Mouse (Mus musculus) macrophage (primary cell): ENCODE results near the gene Hist1h2bf. TPM values are rescaled to one million over a fixed set of nuclear protein-coding genes. Genes with fewer than 3 reads are reported as not detected.
A peak's percentile ranks its signal among the peaks of the same experiment; 100 is the strongest.
"Not testable (repeated sequence)": the region's sequence is repeated elsewhere in the genome, so short reads cannot be mapped to it uniquely, and the experiment has no call there.

Experiments used
- H3K27ac ChIP-seq: fragments of 350-480 bp; formaldehyde crosslinking; 2 replicates; pipeline ENCODE4 v1.9.0; 2021
- H3K36me3 ChIP-seq: fragments of 350-480 bp; formaldehyde crosslinking; 2 replicates; pipeline ENCODE4 v1.9.0; 2021; ENCODE audit errors: inconsistent target
- H3K4me3 ChIP-seq: fragments of 350-480 bp; formaldehyde crosslinking; 2 replicates; pipeline ENCODE4 v1.9.0; 2021; ENCODE audit errors: inconsistent target
- H3K79me2 ChIP-seq: fragments of 350-480 bp; formaldehyde crosslinking; 2 replicates; pipeline ENCODE4 v1.9.0; 2021; ENCODE audit errors: inconsistent target
- WGBS: methylation state at CpG from one replicate; pipeline ENCODE4 v1.1.7; 2026; ENCODE audit warnings: inconsistent platforms; ENCODE audit not compliant: missing documents; 5-methylcytosine and 5-hydroxymethylcytosine counted together
- polyA plus RNA-seq: library from polyadenylated mRNA; stranded (reverse); fragments of 250-400 nt; gene quantifications from 3 replicates; pipeline ENCODE4 v1.2.4, GENCODE M21; 2018; ENCODE audit warnings: inconsistent platforms

The Hist1h2bf gene
- polyA plus RNA-seq, 1 experiment from 2014 or later: not detected

- 48% methylated on average over 7 of the region's 8 CpGs for WGBS
- Histone ChIP-seq H3K79me2 (no peaks in the 10 kb centered on the region), H3K36me3 (no peaks in the 10 kb centered on the region), H3K4me3 (no peak overlapping the region; the same call in 1 of the 2 replicates), H3K27ac (peak overlapping the region; percentile 75)
These were observed 21.8 kb downstream of the Hist1h2bf start for GRCm38 (mm10) chr13:23551931-23552914.

GRCm38 (mm10) chr13:23551146-23551834 is 22.7 kb downstream of the Hist1h2bf start, which contains the start of gene Hist1h4f:
Gene Hist1h4f, minus strand, starts transcription at chr13:23551648.
- H3K27ac ChIP-seq: peak within 1 kb of the TSS; percentile 75
- H3K4me3 ChIP-seq: peak within 1 kb of the TSS; percentile 13; the same call in 1 of the 2 replicates
- WGBS: under 1% methylated on average over 33 of the region's 47 CpGs
- not testable (repeated sequence) for H3K79me2 ChIP-seq, H3K36me3 ChIP-seq

DNA sequence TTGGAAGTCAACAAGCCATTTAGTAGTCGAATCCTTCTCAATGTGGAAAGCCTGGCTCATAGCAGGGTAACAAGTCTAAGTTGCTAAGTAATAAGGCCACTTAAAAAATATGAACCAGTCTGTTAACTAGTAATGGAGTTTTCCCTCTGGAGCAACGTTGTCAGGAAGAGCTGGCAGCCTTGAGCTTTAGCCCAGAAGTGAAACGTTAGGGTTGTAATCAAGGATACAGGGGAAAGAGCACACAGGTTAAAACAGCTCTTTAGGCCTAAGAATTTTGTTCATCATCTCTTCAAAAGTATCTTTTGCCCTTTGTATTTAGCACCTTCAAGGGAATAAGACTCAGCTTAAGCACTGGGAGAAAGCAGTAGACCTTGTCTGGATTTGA is 23.2 kb downstream of the Hist1h2bf start:
- peak overlapping the region; percentile 13; the same call in 1 of the 2 replicates for H3K4me3 ChIP-seq
- H3K36me3 ChIP-seq: no peaks in the 10 kb centered on the region
- 12% methylated on average over 3 of the region's 3 CpGs for WGBS
- peak overlapping the region; percentile 53 for H3K27ac ChIP-seq
- no peaks in the 10 kb centered on the region for H3K79me2 ChIP-seq

DNA sequence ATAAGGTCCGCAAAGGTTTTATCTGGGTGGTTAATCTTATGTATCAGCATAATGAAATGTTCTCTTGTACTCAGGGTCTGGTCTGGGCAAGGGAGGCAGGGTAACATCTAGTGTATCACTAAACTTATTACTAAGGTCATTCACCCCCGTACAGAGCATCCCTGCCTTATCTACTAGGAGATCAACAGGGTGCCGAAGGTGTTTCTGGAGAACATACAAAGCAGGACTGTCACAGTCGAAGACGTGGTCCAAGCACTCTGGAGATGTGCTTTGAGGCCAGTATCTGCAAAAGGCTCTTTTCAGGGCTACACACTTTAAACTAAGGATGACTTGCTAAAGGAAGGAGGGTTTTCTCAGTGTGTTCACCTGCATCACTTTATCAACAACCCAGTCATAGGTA is 27.3 kb downstream of the Hist1h2bf start:
- Histone ChIP-seq H3K4me3 (no peak overlapping the region), H3K36me3 (no peaks in the 10 kb centered on the region), H3K79me2 (no peaks in the 10 kb centered on the region), H3K27ac (no peak overlapping the region)
- 86% methylated on average over 5 of the region's 5 CpGs for WGBS

DNA sequence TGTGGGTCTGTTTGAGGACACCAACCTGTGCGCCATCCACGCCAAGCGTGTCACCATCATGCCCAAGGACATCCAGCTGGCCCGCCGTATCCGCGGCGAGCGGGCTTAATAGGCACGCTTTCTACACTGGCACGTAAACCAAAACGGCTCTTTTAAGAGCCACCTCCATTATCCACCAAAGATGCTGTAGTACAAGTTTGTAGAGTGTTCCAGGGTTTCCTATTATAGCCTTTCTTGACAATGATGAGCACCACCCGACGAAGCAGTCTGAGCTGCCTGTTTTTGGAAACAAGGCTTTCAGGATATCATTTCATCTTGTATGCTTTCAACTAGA is 29.2 kb downstream of the Hist1h2bf start:
- not testable (repeated sequence) for H3K36me3 ChIP-seq, H3K4me3 ChIP-seq, H3K79me2 ChIP-seq, H3K27ac ChIP-seq
- WGBS: 0% methylated on average over 3 of the region's 14 CpGs

GRCm38 (mm10) chr13:23543965-23544786 is 29.8 kb downstream of the Hist1h2bf start, which contains the start of gene Hist1h3f:
Gene Hist1h3f, plus strand, starts transcription at chr13:23544052.
- Histone ChIP-seq H3K4me3 (peak within 1 kb of the TSS; percentile 43), H3K36me3 (no peaks in the 10 kb centered on the region), H3K27ac (peak within 1 kb of the TSS; percentile 84), H3K79me2 (no peaks in the 10 kb centered on the region)
- 0% methylated on average over 15 of the region's 45 CpGs for WGBS

GRCm38 (mm10) chr13:23542999-23543607 is 30.9 kb downstream of the Hist1h2bf start, which contains the start of gene Hist1h2bh:
Gene Hist1h2bh, minus strand, starts transcription at chr13:23543392.
- not testable (repeated sequence) for H3K36me3 ChIP-seq, H3K79me2 ChIP-seq
- peak within 1 kb of the TSS; percentile 43 for H3K4me3 ChIP-seq
- peak within 1 kb of the TSS; percentile 84 for H3K27ac ChIP-seq
- 2% methylated on average over 18 of the region's 42 CpGs for WGBS

DNA sequence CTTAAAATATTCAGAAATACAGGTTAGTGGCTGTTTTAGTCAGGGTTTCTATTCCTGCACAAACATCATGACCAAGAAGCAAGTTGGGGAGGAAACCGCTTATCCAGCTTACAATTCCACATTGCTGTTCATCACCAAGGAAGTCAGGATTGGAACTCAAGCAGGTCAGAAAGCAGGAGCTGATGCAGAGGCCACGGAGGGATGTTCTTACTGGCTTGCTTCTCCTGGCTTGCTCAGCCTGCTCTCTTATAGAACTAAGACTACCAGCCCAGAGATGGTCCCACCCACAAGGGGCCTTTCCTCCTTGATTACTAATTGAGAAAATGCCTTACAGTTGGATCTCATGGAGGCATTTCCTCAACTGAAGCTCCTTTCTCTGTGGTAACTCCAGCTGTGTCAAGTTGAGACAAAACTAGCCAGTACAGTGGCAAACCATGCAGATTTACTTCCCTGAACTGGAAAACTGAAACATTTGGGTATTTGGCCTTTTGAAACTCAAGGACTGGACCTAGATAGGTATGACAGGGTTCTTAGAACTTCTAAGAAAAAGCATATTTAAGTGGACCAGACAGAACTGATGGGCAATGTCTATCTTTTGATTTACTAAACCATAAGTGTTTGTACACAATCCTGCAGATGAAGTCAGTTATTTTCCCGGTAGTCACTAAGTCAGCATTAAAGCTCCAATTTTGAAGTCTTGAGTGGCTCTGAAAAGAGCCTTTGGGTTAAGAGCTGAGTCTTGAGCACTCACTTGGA is 31.6 kb downstream of the Hist1h2bf start:
- H3K79me2 ChIP-seq, H3K36me3 ChIP-seq: not testable (repeated sequence)
- H3K4me3 ChIP-seq: peak overlapping the region; percentile 43
- H3K27ac ChIP-seq: peak overlapping the region; percentile 84
- 0% methylated on average over 2 of the region's 3 CpGs for WGBS

DNA sequence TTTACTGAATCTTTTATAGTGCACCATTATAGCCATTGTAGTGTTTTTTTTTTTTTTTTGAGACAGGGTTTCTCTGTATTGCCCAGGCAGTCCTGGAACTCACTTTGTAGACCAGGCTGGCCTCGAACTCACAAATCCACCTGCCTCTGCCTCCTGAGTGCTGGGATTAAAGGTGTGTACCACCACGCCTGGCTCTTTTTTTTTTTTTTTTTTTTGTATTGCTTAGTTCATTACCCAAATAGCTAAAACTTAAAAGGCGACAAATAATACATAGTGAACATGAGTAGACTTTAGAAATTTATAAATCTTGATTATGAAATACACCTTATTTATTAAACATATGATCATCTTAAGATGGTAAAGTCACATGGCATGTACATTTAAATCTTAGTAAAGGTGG is 32.5 kb downstream of the Hist1h2bf start:
- H3K79me2 ChIP-seq: no peaks in the 10 kb centered on the region
- 60% methylated on average over 1 of the region's 3 CpGs for WGBS
- H3K36me3 ChIP-seq: no peaks in the 10 kb centered on the region
- H3K27ac ChIP-seq: no peak overlapping the region
- peak overlapping the region; percentile 43; the same call in 1 of the 2 replicates for H3K4me3 ChIP-seq

- not testable (repeated sequence) for H3K79me2 ChIP-seq, H3K27ac ChIP-seq, H3K4me3 ChIP-seq, H3K36me3 ChIP-seq
- no CpG with 5 or more reads among the region's 1 CpGs for WGBS
These were observed 34.2 kb downstream of the Hist1h2bf start for GRCm38 (mm10) chr13:23539821-23540220.

DNA sequence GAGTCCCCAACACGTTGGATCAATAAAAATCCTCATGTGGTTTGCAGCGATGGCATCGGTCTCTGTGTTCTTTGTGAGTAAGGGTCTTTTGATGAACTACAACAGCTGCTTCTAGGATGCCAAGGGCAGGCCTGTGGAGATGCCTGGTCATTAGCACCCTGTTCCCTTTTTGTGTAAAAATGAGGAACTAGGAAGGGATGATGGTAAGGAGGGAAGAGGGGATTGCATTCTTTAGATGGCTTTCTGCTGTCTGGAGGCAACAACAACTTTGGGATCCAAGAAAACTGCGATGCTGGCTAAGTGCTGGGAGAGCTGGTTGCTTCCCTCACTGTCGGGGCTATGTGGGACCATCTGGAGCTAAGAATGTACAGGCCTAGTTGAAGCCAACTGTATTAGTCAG is 35.7 kb downstream of the Hist1h2bf start:
- no peaks in the 10 kb centered on the region for H3K36me3 ChIP-seq
- no peak overlapping the region; the same call in 1 of the 2 replicates for H3K27ac ChIP-seq
- H3K79me2 ChIP-seq: no peaks in the 10 kb centered on the region
- H3K4me3 ChIP-seq: no peak overlapping the region
- WGBS: 79% methylated on average over 5 of the region's 5 CpGs

DNA sequence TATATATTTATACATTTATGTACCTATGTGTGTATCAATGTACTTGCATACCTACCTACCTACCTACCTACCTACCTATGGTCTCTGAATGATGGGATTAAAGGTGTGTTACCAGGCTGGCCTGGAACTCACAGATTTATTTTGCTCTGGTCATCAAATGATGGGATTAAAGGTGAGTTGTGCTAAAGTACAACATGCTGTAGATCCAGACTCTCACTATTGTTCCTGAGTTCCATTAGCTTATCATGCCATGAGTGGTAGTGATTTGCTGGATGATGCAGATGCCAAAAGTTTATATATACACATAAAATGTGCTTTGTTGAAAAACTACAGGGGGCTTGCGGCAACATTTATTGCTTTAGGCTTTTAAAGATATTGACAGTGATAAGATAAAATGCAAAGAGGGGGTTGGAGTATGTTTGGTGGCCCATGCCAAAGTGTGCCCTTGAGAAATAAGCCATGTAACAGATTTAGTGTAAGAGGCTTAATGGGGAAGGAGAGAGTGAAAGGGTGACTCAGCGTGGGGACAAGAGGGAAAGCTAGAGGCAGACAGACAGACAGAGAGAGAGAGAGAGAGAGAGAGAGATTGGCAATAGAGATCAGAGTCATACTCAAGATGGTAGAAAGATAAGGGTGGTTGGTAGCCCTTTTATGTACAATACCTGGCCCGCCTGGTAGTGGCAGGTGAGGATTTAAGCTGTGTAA is 36.8 kb downstream of the Hist1h2bf start:
- Histone ChIP-seq H3K4me3 (peak overlapping the region; percentile 39; the same call in 1 of the 2 replicates), H3K27ac (peak overlapping the region; percentile 51; the same call in 1 of the 2 replicates), H3K36me3 (no peaks in the 10 kb centered on the region), H3K79me2 (no peaks in the 10 kb centered on the region)
- WGBS: 75% methylated on average over 2 of the region's 3 CpGs
